Mouse (Mus musculus): Measurements from ENCODE around the gene Prkce. TPM values are rescaled to one million over a fixed set of nuclear protein-coding genes. Genes with fewer than 3 reads are reported as not detected.

Prkce gene
- total RNA-seq, 2 experiments from 2014 or later, result 276 to 292 TPM

- intact Hi-C loops (cut with DNase I), result no loop called here
- no peak for DNase-seq (ENCODE audit: low spot score in 2 of 2)
Observed at GRCm38 (mm10) chr17:86546529-86546928, 378.9 kb downstream of the Prkce start.

DNA sequence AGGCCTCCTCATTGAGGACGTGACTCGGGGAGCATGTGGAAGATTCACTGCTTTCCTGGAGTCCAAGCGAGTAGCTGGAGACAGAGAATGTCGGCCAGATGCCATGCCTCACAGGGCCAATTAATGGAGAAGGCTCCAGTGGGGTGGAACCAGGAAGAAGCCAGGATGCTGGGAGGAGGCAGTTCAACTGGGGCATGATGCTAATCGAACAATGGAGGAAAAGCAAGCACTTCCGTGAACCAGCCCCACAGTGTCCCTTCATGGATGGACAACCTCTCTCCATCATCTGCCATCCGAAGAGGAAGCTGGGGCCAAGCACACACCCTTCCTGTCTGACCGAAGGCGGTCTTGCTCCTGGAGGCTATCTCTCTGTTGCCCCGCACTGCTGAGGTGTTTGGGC lies 381.5 kb downstream of the Prkce start:
- intact Hi-C loops (cut with DNase I), result no loop called here
- no peak for DNase-seq (ENCODE audit: low spot score in 2 of 2)

- DNase-seq (ENCODE audit: low spot score in 2 of 2), result no peak
- intact Hi-C loops (cut with DNase I), result no loop called here
Observed at GRCm38 (mm10) chr17:86551561-86551960, 384.0 kb downstream of the Prkce start.

GRCm38 (mm10) chr17:86551995-86552394 lies 384.4 kb downstream of the Prkce start:
- no peak for DNase-seq (ENCODE audit: low spot score in 2 of 2)
- intact Hi-C loops (cut with DNase I), result no loop called here

GRCm38 (mm10) chr17:86559206-86559891 lies 391.8 kb downstream of the Prkce start:
- intact Hi-C loops (cut with DNase I), result no loop called here
- DNase-seq (ENCODE audit: low spot score in 2 of 2), result no peak

- intact Hi-C loops (cut with DNase I), result no loop called here
Observed at GRCm38 (mm10) chr17:86560499-86560898, 392.9 kb downstream of the Prkce start.

GRCm38 (mm10) chr17:86570491-86570890 lies 402.9 kb downstream of the Prkce start:
- intact Hi-C loops (cut with DNase I), result no loop called here

More at GRCm38 (mm10) chr17:86560499-86560898, 392.9 kb downstream of the Prkce start:
- DNase-seq (ENCODE audit: low spot score in 2 of 2), result no peak

GRCm38 (mm10) chr17:86571266-86571665 lies 403.7 kb downstream of the Prkce start:
- intact Hi-C loops (cut with DNase I), result no loop called here
- no peak for DNase-seq (ENCODE audit: low spot score in 2 of 2)

More at GRCm38 (mm10) chr17:86570491-86570890, 402.9 kb downstream of the Prkce start:
- DNase-seq (ENCODE audit: low spot score in 2 of 2), result no peak

- intact Hi-C loops (cut with DNase I), result no loop called here
- DNase-seq (ENCODE audit: low spot score in 2 of 2), result no peak
Observed at GRCm38 (mm10) chr17:86572136-86572535, 404.6 kb downstream of the Prkce start.

GRCm38 (mm10) chr17:86572576-86572975 lies 405.0 kb downstream of the Prkce start:
- no peak for DNase-seq (ENCODE audit: low spot score in 2 of 2)
- intact Hi-C loops (cut with DNase I), result no loop called here

DNA sequence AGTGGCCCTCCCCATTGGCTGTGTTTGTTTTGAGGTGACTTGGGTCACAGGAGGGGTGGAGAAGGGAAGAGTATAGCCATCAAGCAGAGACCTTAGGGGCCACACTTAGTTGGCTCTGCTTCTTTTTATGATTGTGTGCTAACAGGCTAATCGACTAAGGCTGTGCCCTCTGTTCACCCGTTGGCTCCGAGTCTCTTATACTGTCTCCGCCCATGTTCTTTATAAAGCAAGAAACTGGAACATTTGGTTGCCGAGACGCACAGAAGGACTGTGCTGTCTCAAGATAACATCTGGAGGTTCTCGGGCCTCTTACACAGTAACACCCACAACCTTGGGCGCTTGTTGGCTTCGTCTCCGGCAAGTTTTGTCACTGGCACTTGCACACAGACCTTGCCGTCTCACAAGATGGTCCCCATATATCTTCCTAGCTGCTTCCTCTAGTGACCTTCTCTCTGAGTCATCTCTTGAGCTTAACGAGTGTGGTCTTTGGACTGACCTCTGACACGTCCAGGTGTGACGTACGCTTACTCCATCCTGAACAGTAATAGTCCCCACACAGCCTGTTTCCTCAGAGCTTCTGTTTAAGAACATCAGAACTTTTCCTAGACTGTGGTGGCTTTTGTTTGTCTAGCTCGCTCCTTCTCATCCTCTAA lies 406.1 kb downstream of the Prkce start:
- no peak for DNase-seq (ENCODE audit: low spot score in 2 of 2)

GRCm38 (mm10) chr17:86580724-86581123 lies 413.1 kb downstream of the Prkce start:
- intact Hi-C loops (cut with DNase I), result no loop called here

More for the DNA sequence above, 406.1 kb downstream of the Prkce start:
- intact Hi-C loops (cut with DNase I), result no loop called here

DNA sequence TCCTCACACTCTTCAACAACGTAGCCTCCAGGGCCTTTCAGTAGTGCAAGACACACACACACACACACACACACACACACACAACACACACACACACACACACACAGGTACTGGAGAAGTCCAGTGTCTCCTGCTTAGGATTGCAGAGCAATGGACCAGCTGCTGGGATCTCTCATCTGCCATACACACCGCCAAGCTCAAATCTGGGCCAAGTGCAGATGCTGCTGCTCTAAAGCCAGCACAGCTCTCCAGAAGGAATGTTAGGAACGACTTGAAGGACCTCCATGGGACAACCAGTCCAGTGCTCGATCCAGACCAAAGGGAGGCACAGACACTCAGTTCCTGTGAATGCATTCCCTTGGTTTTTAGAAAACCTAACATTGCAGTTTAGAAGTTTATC lies 414.8 kb downstream of the Prkce start:
- intact Hi-C loops (cut with DNase I), result no loop called here
- DNase-seq (ENCODE audit: low spot score in 2 of 2), result no peak

More at GRCm38 (mm10) chr17:86580724-86581123, 413.1 kb downstream of the Prkce start:
- no peak for DNase-seq (ENCODE audit: low spot score in 2 of 2)

- intact Hi-C loops (cut with DNase I), result no loop called here
- DNase-seq (ENCODE audit: low spot score in 2 of 2), result no peak
Observed at GRCm38 (mm10) chr17:86586441-86586840, 418.9 kb downstream of the Prkce start.

DNA sequence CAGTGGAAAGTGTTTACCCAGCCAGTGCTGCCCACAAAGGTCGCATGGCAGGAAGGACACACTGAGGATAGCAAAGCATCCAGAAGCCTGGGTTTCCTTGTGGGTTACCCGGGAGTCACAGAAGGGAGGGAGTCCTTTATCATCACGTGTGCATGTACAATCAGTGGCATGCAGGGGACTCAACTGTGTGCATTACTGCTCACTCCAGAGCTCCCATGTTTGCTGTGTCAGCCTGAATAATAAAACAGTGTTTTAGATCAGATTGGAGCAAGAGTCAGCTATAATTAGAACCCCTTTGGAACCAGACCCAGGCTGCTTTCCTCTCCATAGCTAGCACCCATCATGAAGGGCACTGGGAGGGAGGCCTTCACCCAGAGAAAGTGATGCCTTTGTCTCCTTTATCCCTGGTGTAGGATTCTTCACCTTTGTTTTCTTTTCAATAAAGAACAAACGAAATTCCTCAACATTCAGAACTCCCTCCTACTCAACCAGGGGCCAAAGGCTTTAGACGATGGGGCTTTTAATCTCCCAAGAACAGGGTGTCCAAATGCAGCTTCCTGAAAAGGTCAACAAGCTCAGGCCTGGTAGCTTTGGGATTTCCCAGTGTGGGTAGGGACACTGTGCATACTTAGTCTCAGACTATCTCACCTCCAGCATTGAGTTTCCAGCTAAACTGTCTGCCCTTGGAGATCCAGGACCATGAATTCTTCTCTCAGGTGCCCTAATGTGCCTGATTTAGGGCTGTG lies 421.3 kb downstream of the Prkce start:
- intact Hi-C loops (cut with DNase I), result no loop called here
- DNase-seq (ENCODE audit: low spot score in 2 of 2), result no peak

GRCm38 (mm10) chr17:86589681-86590080 lies 422.1 kb downstream of the Prkce start:
- intact Hi-C loops (cut with DNase I), result no loop called here
- DNase-seq (ENCODE audit: low spot score in 2 of 2), result no peak

DNA sequence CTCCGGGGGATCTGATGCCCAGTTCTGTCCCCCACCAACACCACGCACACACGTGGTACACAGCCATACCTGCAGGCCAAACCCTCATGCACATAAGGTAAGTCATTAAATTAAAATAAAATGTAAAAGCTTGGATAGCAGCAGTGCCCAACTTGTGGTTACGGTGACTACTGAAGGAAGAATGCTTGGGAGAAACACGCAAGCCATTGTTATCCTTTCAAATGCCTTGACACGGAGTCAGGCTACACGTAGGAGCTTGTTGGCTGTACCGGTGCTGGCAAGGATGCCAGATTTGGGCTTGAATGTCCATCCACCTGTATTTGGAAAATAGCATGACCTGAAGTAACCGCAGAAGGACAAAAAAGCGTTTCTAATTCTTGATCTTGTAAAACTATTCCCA lies 423.7 kb downstream of the Prkce start:
- intact Hi-C loops (cut with DNase I), result no loop called here
- no peak for DNase-seq (ENCODE audit: low spot score in 2 of 2)

- no peak for DNase-seq (ENCODE audit: low spot score in 2 of 2)
- intact Hi-C loops (cut with DNase I), result no loop called here
Observed at GRCm38 (mm10) chr17:86592991-86593586, 425.5 kb downstream of the Prkce start.

DNA sequence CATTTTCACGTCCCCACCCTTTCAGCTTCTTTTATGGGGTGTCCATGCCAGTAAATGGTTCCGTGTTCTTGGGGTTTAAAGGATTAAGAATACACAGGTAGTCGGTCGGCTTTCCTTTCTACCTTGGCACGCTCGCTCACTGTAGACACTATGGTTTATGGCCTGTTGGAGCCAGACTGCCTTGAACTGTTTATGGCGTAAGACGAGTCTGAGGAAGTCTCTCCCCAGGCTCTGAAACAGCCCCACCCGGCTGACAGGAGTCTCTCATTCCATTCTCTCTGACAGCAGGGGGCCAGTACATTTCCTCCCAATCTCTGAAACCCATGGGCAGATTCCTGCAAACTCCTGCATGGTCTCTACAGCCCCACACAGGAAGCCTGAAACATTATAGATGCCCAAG lies 427.9 kb downstream of the Prkce start:
- intact Hi-C loops (cut with DNase I), result no loop called here
- no peak for DNase-seq (ENCODE audit: low spot score in 2 of 2)

- intact Hi-C loops (cut with DNase I), result no loop called here
- DNase-seq (ENCODE audit: low spot score in 2 of 2), result no peak
Observed at GRCm38 (mm10) chr17:86601116-86601515, 433.5 kb downstream of the Prkce start.

All from left cerebral cortex, postnatal 36 days (tissue).